Mouse (Mus musculus) neural tube, embryonic 14.5 days (tissue): Measurements from ENCODE around the gene Gm960. TPM values are rescaled to one million over a fixed set of nuclear protein-coding genes. Genes with fewer than 3 reads are reported as not detected.

Experiments used
- ATAC-seq: fragments of 200-750 bp; cut with Nextera tagmentation; 2 replicates; pipeline ENCODE4 v1.8.0; 2017; ENCODE audit warnings: low read depth, mild to moderate bottlenecking, moderate TSS enrichment, moderate library complexity
- H3K27ac ChIP-seq: fragments of 300-500 bp; sonication (generic); 2 replicates; pipeline ENCODE4 v1.5.1; 2014; ENCODE audit warnings: low read depth, mild to moderate bottlenecking, control low read depth, low read length, moderate library complexity, mixed read lengths
- H3K27me3 ChIP-seq: fragments of 300-500 bp; sonication (generic); 2 replicates; pipeline ENCODE4 v1.6.1; 2014; ENCODE audit warnings: low read length; ENCODE audit not compliant: control insufficient read depth, insufficient read depth
- H3K36me3 ChIP-seq: fragments of 300-500 bp; sonication (generic); 2 replicates; pipeline ENCODE4 v1.6.1; 2014; ENCODE audit warnings: low read length, mixed read lengths; ENCODE audit not compliant: control insufficient read depth, insufficient read depth
- H3K4me1 ChIP-seq: fragments of 300-500 bp; sonication (generic); 2 replicates; pipeline ENCODE4 v1.6.1; 2014; ENCODE audit warnings: low read length; ENCODE audit not compliant: control insufficient read depth, insufficient read depth
- H3K4me2 ChIP-seq: fragments of 300-500 bp; sonication (generic); 2 replicates; pipeline ENCODE4 v1.6.1; 2014; ENCODE audit warnings: mild to moderate bottlenecking, low read depth, low read length, control low read depth
- H3K4me3 ChIP-seq: fragments of 300-500 bp; sonication (generic); 2 replicates; pipeline ENCODE4 v1.5.1; 2014; ENCODE audit warnings: low read depth, low read length, control low read depth, mixed read lengths
- H3K9ac ChIP-seq: fragments of 300-500 bp; sonication (generic); replicated peaks from 2 replicates; pipeline ENCODE4 v1.6.1; 2014; ENCODE audit warnings: low read depth, mild to moderate bottlenecking, control low read depth, low read length, mixed read lengths
- H3K9me3 ChIP-seq: fragments of 300-500 bp; sonication (generic); 2 replicates; pipeline ENCODE4 v1.6.1; 2016; ENCODE audit warnings: low read length; ENCODE audit not compliant: control insufficient read depth
- WGBS: fragments of 180-500 bp; shearing (Covaris S2); extraction: QIAGEN DNeasy Blood & Tissue Kit; methylation state at CpG from one replicate; pipeline ENCODE4 v1.1.7; 2014; 5-methylcytosine and 5-hydroxymethylcytosine counted together
- polyA plus RNA-seq: library from polyadenylated mRNA; unstranded; fragments of >200 nt; fragmentation: Nextera tagmentation; extraction: Ambion mirVana; gene quantifications from 2 replicates; pipeline ENCODE4 v1.2.1, GENCODE M21; 2014

Gene Gm960
- polyA plus RNA-seq, 1 experiment from 2014 or later, result 8.5 TPM

DNA sequence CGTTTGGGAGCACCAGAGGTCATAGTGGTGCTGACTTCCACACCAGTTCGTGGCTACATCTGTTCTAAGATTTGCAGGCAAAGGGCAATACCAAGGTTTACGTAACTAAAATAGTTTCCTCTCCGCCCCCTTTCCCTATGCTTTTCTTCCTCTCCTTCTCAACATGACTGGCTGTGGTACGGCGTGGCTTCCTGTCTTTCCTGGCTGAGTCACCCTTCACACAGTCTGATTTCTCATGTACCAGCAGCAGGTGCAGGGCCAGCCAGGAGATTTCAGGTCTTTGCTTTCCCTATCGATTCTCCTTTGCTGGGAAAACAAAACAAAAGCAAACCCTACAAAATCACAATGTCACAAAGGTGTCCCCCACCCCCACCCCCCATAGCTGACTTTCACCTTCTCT is 2.8 kb upstream of the Gm960 start:
- Histone ChIP-seq H3K36me3 (no peaks in the 10 kb centered on the region), H3K9ac (no peak overlapping the region), H3K27me3 (0 out of 2 replicates have a peak, but pooled peaks cover 5% of the 10 kb centered on the region), H3K27ac (no peak overlapping the region), H3K4me1 (peaks cover 7% of the 10 kb centered on the region), H3K4me2 (no peak overlapping the region), H3K4me3 (no peak overlapping the region), H3K9me3 (no peaks in the 10 kb centered on the region)
- ATAC-seq, result no peak
- WGBS, result 69% methylated on average over 7 of the region's 7 CpGs

DNA sequence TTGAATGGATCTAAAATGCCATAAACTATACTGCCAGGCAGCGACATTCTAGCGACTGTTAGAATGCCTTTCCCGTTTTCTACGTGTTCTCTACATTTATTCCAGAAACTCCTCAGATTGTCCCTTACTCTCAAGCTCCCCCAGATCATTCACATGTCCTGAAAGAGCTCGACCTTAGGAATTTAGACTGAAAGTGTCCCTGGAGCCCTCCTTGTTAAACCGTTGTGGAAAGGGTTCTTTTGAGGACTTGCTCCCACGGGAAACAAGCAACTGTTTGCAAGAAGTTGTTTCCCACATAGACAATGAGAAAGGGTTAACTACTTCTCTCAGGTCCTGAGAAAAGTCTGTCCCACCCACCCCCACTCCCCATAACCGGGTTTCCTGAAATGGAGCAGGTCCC is 2.2 kb upstream of the Gm960 start:
- no peak for ATAC-seq
- no peaks in the 10 kb centered on the region for H3K9me3 ChIP-seq
- H3K4me1 ChIP-seq, result peaks cover 7% of the 10 kb centered on the region
- H3K4me3 ChIP-seq, result no peak overlapping the region
- H3K36me3 ChIP-seq, result no peaks in the 10 kb centered on the region
- H3K4me2 ChIP-seq, result no peak overlapping the region
- 0 out of 2 replicates have a peak, but pooled peaks cover 5% of the 10 kb centered on the region for H3K27me3 ChIP-seq
- no peak overlapping the region for H3K27ac ChIP-seq
- 47% methylated on average over 8 of the region's 8 CpGs for WGBS
- no peak overlapping the region for H3K9ac ChIP-seq

DNA sequence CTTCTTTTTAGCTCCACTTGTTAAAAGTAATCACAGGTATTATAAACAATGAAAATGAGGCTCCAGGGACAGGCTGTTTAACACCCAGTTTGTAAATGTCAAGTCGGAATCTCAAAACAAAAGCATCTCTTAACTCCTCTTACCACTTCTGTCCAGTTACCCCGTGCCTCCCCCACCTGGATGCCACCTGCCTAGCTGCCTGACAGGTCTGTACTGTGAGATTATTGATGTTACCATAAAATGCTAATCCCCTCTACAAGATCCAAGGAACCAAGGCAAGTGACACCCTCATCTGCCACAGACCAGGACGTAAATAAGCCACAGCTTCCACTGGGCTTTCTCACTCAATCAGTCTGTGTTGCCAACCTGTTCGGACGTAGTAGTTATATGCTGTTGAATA is 1.4 kb upstream of the Gm960 start:
- Histone ChIP-seq H3K4me2 (no peak overlapping the region), H3K4me3 (no peak overlapping the region), H3K9me3 (no peaks in the 10 kb centered on the region), H3K4me1 (peaks cover 7% of the 10 kb centered on the region), H3K36me3 (no peaks in the 10 kb centered on the region), H3K27me3 (0 out of 2 replicates have a peak, but pooled peaks cover 5% of the 10 kb centered on the region), H3K9ac (no peak overlapping the region), H3K27ac (no peak overlapping the region)
- WGBS, result 28% methylated on average over 5 of the region's 5 CpGs
- ATAC-seq, result no peak

DNA sequence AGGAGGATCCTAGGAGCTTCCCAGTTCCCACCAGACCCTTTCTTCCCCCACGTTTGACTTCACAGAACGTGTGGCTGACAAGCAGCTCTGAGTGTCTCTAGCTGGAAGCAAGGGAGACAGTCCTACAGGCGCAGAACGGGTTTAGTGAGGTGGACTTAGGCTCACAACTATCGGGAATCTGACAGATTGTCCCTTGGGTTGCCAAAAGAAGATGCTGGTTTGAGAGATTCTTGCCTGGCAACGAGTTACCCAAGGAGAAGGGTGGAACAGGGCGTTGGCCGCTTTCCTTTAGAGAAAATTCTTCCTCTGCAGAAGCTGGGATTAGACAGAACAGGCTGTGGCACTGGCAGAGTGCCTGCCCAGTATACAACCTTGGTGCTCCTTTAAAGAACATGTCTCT is 388 bp upstream of the Gm960 start:
- H3K27ac ChIP-seq, result peak overlapping the region; percentile 82; the same call in 1 of the 2 replicates

DNA sequence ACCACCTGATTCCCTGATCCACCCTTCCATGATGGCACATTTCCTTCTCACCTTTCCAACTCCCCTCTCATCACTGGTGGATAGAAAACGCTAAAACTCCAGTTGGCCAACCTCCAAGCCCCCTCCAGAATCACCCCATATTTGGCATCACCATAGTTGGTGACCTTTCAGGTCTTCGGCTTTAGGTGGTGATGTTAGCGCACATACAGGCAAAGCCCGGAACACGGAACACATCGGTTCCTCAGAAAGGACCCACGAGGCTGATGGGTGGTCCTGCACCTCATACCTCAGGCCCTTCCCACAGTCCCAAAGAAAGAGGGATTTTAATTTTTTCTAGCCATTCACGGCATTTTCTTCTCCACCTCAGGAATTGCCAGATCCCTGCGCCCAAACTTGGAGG is 747 bp downstream of the Gm960 start:
- Histone ChIP-seq H3K4me2 (peak overlapping the region; percentile 67), H3K4me1 (peaks cover 7% of the 10 kb centered on the region), H3K4me3 (peak overlapping the region; percentile 61), H3K36me3 (no peaks in the 10 kb centered on the region), H3K9me3 (no peaks in the 10 kb centered on the region), H3K27me3 (0 out of 2 replicates have a peak, but pooled peaks cover 5% of the 10 kb centered on the region), H3K9ac (peak overlapping the region; percentile 75), H3K27ac (peak overlapping the region; percentile 82)
- WGBS, result 76% methylated on average over 9 of the region's 9 CpGs
- peak; percentile 54 for ATAC-seq

More for the DNA sequence above, 388 bp upstream of the Gm960 start:
- Histone ChIP-seq H3K9me3 (no peaks in the 10 kb centered on the region), H3K4me3 (no peak overlapping the region), H3K27me3 (0 out of 2 replicates have a peak, but pooled peaks cover 5% of the 10 kb centered on the region), H3K36me3 (no peaks in the 10 kb centered on the region), H3K9ac (no peak overlapping the region), H3K4me1 (peaks cover 7% of the 10 kb centered on the region), H3K4me2 (peak overlapping the region; percentile 67)
- 34% methylated on average over 8 of the region's 8 CpGs for WGBS
- ATAC-seq, result no peak

DNA sequence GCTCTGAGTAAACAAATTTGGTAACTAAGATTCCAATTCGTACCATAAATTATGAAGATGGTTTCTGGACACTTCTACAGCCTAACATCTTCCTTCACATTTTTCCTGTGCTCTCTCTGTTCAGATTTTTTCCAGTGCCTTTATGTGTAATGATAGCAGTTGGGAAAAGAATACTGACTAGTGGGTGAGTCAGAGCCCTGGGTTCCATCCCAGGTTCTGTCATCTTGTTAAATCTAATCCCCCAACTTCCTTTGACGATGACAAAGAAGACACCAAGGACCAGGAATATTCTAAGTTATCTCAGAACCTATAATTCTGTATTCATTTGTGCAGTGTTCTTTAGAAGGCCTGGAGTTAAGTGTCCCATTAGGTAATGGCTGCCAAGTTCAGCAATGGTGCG is 1.3 kb downstream of the Gm960 start:
- Histone ChIP-seq H3K9ac (no peak overlapping the region), H3K4me3 (no peak overlapping the region), H3K9me3 (no peaks in the 10 kb centered on the region), H3K4me1 (peaks cover 7% of the 10 kb centered on the region), H3K27me3 (0 out of 2 replicates have a peak, but pooled peaks cover 5% of the 10 kb centered on the region), H3K27ac (no peak overlapping the region), H3K4me2 (no peak overlapping the region), H3K36me3 (no peaks in the 10 kb centered on the region)
- WGBS, result 93% methylated on average over 3 of the region's 3 CpGs
- ATAC-seq, result no peak

DNA sequence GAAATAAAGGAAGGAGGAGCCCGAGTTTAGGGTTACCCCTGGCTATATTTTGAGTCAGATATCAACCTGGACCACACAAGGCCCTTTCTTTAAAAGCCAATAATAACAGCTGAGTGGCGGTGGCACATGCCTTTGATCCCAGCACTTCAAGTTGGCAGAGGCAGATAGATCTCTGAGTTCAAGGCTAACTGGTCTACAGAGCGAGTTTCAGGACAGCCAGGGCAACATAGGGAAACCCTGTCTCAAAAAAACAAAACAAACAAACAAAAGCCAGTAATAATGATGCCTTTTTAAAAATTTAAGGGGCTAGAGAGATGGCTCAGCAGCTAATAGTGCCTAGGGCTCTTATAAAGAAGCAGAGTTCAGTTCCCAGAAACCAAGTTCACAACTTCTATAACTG is 4.1 kb downstream of the Gm960 start:
- peaks cover 7% of the 10 kb centered on the region for H3K4me1 ChIP-seq
- H3K36me3 ChIP-seq, result no peaks in the 10 kb centered on the region
- no peaks in the 10 kb centered on the region for H3K9me3 ChIP-seq
- WGBS, result 74% methylated on average over 3 of the region's 3 CpGs
- H3K4me3 ChIP-seq, result no peak overlapping the region
- H3K27ac ChIP-seq, result no peak overlapping the region
- no peak for ATAC-seq
- no peaks in the 10 kb centered on the region for H3K27me3 ChIP-seq
- no peak overlapping the region for H3K9ac ChIP-seq
- no peak overlapping the region for H3K4me2 ChIP-seq

DNA sequence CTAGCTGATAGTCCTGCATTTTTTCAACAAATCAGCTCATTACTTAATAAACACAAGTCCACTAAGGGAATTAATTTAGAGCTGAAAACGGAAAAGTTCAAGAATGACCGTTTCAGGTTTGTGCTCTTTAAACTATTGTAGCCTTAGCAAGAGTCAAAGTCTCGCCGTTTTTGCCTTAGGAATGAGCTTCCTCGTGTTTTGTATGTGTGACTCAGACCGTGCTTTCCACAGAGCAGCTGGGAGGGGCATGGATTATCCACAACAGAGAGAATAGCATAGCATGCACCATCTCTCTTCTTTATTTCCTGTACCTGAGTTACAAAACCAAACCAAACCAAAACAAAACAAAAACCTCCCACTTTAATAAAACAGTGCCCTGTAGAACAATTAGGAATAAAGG is 26.1 kb downstream of the Gm960 start:
- Histone ChIP-seq H3K9ac (no peak overlapping the region), H3K27ac (no peak overlapping the region), H3K4me3 (no peak overlapping the region), H3K4me2 (no peak overlapping the region), H3K4me1 (no peaks in the 10 kb centered on the region), H3K9me3 (no peaks in the 10 kb centered on the region), H3K36me3 (no peaks in the 10 kb centered on the region), H3K27me3 (no peaks in the 10 kb centered on the region)
- WGBS, result 44% methylated on average over 6 of the region's 6 CpGs
- ATAC-seq, result no peak

DNA sequence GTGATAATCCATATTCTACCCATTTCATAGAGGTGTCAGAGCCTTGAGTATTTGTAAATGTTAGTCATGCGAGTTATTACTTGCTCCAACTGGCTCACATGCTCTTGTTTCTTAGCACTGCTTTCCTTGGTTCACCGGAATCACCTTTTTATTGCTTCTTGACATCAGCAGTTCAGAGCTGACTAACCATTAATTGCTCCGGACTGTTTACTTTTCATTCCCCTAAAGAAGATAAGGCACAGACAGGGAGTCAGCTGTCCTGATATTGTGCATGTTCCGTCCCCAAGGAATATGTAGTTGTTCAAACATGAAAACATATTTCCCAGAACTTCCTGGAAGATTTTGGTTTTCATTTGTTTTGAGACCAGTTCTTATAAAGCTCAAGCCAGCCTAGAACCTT is 27.7 kb downstream of the Gm960 start:
- no peaks in the 10 kb centered on the region for H3K27me3 ChIP-seq
- ATAC-seq, result no peak
- H3K9me3 ChIP-seq, result no peaks in the 10 kb centered on the region
- no peak overlapping the region for H3K27ac ChIP-seq
- no peak overlapping the region for H3K4me2 ChIP-seq
- no peaks in the 10 kb centered on the region for H3K36me3 ChIP-seq
- no peaks in the 10 kb centered on the region for H3K4me1 ChIP-seq
- no peak overlapping the region for H3K9ac ChIP-seq
- WGBS, result 84% methylated on average over 4 of the region's 4 CpGs
- no peak overlapping the region for H3K4me3 ChIP-seq
